Mouse (Mus musculus) heart, embryonic 14.5 days (tissue): ENCODE measurements around the gene Hivep3. TPM values are rescaled to one million over a fixed set of nuclear protein-coding genes. Genes with fewer than 3 reads are reported as not detected.

ENCODE experiments used
- ATAC-seq: fragments of 200-750 bp; cut with Nextera tagmentation; 2 replicates; pipeline ENCODE4 v1.8.0; 2017; ENCODE audit warnings: low read depth, moderate TSS enrichment; ENCODE audit not compliant: insufficient number of reproducible peaks, insufficient read depth, low FRiP score
- H3K27ac ChIP-seq, 2 experiments: fragments of 200-500 bp in 1 of 2; fragments of 300-500 bp in 1 of 2; sonication (generic) in 1 of 2; replicated peaks in 1 of 2; 2 replicates each; pipeline ENCODE4 v1.5.1; 2012 to 2014; ENCODE audit warnings: low read depth in 2 of 2, low read length in 2 of 2, control low read depth in 1 of 2, mild to moderate bottlenecking in 1 of 2, mixed read lengths in 1 of 2; ENCODE audit not compliant: control insufficient read depth in 1 of 2, insufficient read depth in 1 of 2
- H3K27me3 ChIP-seq: fragments of 300-500 bp; sonication (generic); 2 replicates; pipeline ENCODE4 v1.6.1; 2014; ENCODE audit warnings: mild to moderate bottlenecking, low read length, control low read depth; ENCODE audit not compliant: control insufficient read depth, insufficient read depth
- H3K36me3 ChIP-seq: fragments of 300-500 bp; sonication (generic); 2 replicates; pipeline ENCODE4 v1.6.1; 2014; ENCODE audit warnings: mild to moderate bottlenecking, control low read depth, low read length, mixed read lengths; ENCODE audit not compliant: control insufficient read depth, insufficient read depth
- H3K4me1 ChIP-seq, 2 experiments: fragments of 200-500 bp in 1 of 2; fragments of 300-500 bp in 1 of 2; sonication (generic) in 1 of 2; 2 replicates each; pipeline ENCODE4 v1.6.1; 2012 to 2014; ENCODE audit warnings: low read length in 2 of 2, control low read depth in 1 of 2, mixed read lengths in 1 of 2; ENCODE audit not compliant: control insufficient read depth in 2 of 2, insufficient read depth in 2 of 2
- H3K4me2 ChIP-seq: fragments of 300-500 bp; sonication (generic); 2 replicates; pipeline ENCODE4 v1.6.1; 2014; ENCODE audit warnings: mild to moderate bottlenecking, low read length
- H3K4me3 ChIP-seq, 2 experiments: fragments of 200-500 bp in 1 of 2; fragments of 300-500 bp in 1 of 2; sonication (generic) in 1 of 2; 2 replicates each; pipeline ENCODE4 v1.5.1; 2012 to 2014; ENCODE audit warnings: low read length in 2 of 2, mild to moderate bottlenecking in 2 of 2, control low read depth in 1 of 2, low read depth in 1 of 2, moderate library complexity in 1 of 2; ENCODE audit not compliant: control insufficient read depth in 1 of 2, insufficient read depth in 1 of 2
- H3K9ac ChIP-seq: fragments of 300-500 bp; sonication (generic); 2 replicates; pipeline ENCODE4 v1.6.1; 2014; ENCODE audit warnings: mild to moderate bottlenecking, low read length
- H3K9me3 ChIP-seq: fragments of 300-500 bp; sonication (generic); 2 replicates; pipeline ENCODE4 v1.6.1; 2016; ENCODE audit warnings: low read length, control low read depth; ENCODE audit not compliant: control insufficient read depth
- WGBS: fragments of 180-500 bp; shearing (Covaris S2); extraction: QIAGEN DNeasy Blood & Tissue Kit; methylation state at CpG from one replicate; pipeline ENCODE4 v1.1.7; 2014; 5-methylcytosine and 5-hydroxymethylcytosine counted together
- polyA plus RNA-seq: library from polyadenylated mRNA; unstranded; fragments of >200 nt; fragmentation: Nextera tagmentation; extraction: Ambion mirVana; gene quantifications from 2 replicates; pipeline ENCODE4 v1.2.1, GENCODE M21; 2014

Hivep3 gene
- polyA plus RNA-seq, 1 experiment from 2014 or later: 6.8 TPM

DNA sequence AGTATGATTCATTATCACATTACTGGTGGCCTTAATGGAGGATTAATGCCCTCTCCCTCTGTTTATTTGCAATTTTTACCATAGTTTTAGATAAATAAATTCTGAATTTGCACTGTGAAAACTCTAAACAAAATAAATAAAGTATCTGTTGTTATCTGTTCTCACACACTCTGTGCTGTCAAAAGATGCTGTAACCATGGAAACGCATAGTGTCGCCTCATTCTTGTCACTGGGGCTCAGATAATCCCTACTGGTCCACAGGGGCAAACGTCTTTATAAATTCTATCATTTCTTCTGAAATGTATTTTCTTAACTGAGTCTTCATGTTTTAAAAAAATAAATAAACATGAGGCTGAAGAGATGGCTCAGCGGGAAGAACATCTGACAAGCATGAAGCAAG, 23.4 kb upstream of the Hivep3 start:
- Histone ChIP-seq H3K9ac (no peak overlapping the region), H3K27ac (no peak overlapping the region), H3K27me3 (no peaks in the 10 kb centered on the region), H3K36me3 (no peaks in the 10 kb centered on the region), H3K4me3 (no peak overlapping the region), H3K4me1 (no peaks in the 10 kb centered on the region), H3K4me2 (no peak overlapping the region), H3K9me3 (no peaks in the 10 kb centered on the region)
- WGBS: 76% methylated on average over 4 of the region's 4 CpGs
- ATAC-seq: no peak

DNA sequence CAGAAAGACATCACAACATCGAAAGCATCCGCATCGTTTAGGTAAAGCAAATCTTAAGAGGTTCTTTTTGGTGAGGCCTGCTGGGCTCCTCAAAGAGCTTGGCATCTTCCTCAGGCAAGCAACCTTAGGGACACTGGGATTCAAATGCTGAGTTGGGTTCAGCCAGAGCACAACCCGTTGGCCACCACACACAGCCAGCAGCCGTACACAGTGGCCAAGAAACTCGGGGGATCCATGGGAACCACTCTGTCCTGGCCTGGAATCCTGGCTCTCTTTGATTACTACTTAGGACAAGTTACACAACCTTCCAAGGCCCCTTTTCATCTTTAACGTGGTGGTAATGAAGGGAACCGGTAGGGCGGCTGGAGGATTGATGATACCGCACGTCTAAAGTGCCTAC, 16.1 kb upstream of the Hivep3 start:
- Histone ChIP-seq H3K27ac (no peak overlapping the region), H3K4me3 (no peak overlapping the region), H3K9ac (no peak overlapping the region), H3K4me2 (no peak overlapping the region), H3K36me3 (no peaks in the 10 kb centered on the region), H3K27me3 (no peaks in the 10 kb centered on the region), H3K4me1 (peaks cover 7 to 10% of the 10 kb centered on the region in 2 experiments), H3K9me3 (no peaks in the 10 kb centered on the region)
- WGBS: 91% methylated on average over 11 of the region's 11 CpGs
- ATAC-seq: no peak

DNA sequence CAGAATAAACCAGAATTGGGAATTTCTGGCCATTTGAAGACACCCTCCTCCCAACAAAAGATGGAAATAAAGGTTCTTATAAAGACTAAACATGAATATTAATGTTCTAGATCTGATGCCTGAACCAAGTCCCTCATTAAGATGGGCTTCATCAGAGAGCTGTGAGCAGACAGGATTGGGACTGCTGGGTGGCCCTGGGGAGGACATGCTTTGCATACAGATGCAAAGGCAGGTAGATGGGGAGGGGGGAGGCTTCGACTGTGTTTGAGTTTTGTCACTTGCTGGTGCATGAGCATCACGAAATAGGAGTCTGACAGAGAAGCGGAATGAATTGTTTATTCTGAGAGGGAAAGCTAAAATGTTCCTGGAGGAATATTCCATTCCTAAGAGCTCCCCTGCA, 12.1 kb upstream of the Hivep3 start:
- H3K36me3 ChIP-seq: no peaks in the 10 kb centered on the region
- peaks cover 10% of the 10 kb centered on the region in 2 experiments for H3K4me1 ChIP-seq
- H3K27ac ChIP-seq: no peak overlapping the region
- H3K9me3 ChIP-seq: no peaks in the 10 kb centered on the region
- no peaks in the 10 kb centered on the region for H3K27me3 ChIP-seq
- no peak overlapping the region for H3K4me2 ChIP-seq
- no peak overlapping the region for H3K9ac ChIP-seq
- no peak overlapping the region for H3K4me3 ChIP-seq
- no peak for ATAC-seq
- 78% methylated on average over 3 of the region's 3 CpGs for WGBS

DNA sequence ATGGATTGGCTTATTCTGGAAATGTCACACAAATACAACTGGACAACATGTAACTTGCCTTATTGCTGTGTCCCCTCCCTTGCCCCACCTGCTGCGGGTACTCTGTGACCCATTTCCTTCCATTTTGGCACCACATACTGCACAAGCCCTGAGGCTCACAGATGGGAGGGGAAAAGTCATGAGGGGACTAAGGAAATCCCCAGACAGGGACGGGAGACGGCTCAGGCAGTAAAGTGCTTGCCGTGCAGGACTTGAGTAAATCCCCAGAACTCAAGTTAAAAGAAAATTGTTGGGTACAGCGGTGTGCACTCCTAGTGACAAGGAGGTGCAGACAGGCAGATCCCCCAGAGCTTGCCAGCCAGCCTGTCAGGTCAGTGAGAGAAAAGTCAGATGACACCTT, 7.5 kb upstream of the Hivep3 start:
- peaks cover 0 to 3% of the 10 kb centered on the region in 2 experiments; a peak in 2 of 4 replicates for H3K4me1 ChIP-seq
- H3K4me3 ChIP-seq: no peak overlapping the region
- H3K27ac ChIP-seq: no peak overlapping the region
- H3K9ac ChIP-seq: no peak overlapping the region
- H3K4me2 ChIP-seq: no peak overlapping the region
- H3K9me3 ChIP-seq: no peaks in the 10 kb centered on the region
- H3K27me3 ChIP-seq: no peaks in the 10 kb centered on the region
- no peak for ATAC-seq
- H3K36me3 ChIP-seq: no peaks in the 10 kb centered on the region
- WGBS: 42% methylated on average over 5 of the region's 5 CpGs

DNA sequence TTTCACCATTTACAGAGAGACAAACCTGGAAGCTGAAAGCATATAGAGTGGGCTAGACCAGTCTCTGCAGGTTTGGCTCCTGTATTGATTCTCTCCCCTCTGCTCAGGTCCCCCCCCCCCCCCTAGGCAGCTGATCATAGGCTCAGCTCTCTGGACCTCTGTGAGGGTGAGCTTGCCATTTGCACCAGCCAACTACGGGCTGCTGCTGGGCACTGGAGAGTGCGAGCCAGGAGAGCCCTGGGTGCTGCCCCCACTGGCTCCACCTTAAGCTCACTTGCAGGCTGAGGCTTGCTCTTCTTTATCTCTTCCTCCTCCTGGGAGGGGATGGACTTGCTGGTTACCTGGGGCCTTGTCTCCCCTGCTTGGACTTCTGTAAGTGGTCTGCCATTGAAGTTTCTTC, 5.7 kb upstream of the Hivep3 start:
- Histone ChIP-seq H3K27ac (no peak overlapping the region), H3K4me1 (peaks cover 0 to 3% of the 10 kb centered on the region in 2 experiments; a peak in 2 of 4 replicates), H3K36me3 (no peaks in the 10 kb centered on the region), H3K9me3 (no peaks in the 10 kb centered on the region), H3K27me3 (no peaks in the 10 kb centered on the region), H3K4me3 (no peak overlapping the region), H3K9ac (no peak overlapping the region), H3K4me2 (no peak overlapping the region)
- 57% methylated on average over 2 of the region's 2 CpGs for WGBS
- ATAC-seq: no peak

DNA sequence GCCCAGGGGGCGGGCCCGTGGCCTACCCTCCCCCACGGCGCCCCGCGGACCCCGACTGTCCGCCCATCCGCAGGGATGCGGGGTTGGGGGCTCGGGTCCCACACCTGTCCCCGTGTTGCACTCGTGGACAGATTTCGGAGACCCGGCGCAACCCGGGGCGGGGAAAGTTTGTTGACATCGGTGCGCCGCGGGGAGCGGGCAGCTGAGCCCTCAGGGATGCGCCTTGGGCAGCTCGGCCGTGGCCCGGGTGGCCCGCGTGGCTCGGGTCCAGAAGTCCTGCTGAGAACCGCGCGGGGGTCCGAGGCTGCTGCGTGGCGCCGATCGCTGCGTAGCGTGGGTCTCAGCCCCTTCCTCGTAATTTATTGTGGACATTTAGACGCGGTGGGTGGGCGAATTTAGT, 358 bp downstream of the Hivep3 start:
- H3K9me3 ChIP-seq: no peaks in the 10 kb centered on the region
- H3K4me2 ChIP-seq: peak overlapping the region; percentile 100
- peak; percentile 12; the same call in 1 of the 2 replicates for ATAC-seq
- peaks cover 2 to 4% of the 10 kb centered on the region in 2 experiments; a peak in 1 of 4 replicates for H3K4me1 ChIP-seq
- WGBS: 1% methylated on average over 42 of the region's 44 CpGs
- H3K4me3 ChIP-seq: peak overlapping the region; percentile 72 to 95
- peaks cover 14% of the 10 kb centered on the region for H3K27me3 ChIP-seq
- H3K36me3 ChIP-seq: no peaks in the 10 kb centered on the region
- no peak overlapping the region for H3K27ac ChIP-seq
- H3K9ac ChIP-seq: peak overlapping the region; percentile 78

DNA sequence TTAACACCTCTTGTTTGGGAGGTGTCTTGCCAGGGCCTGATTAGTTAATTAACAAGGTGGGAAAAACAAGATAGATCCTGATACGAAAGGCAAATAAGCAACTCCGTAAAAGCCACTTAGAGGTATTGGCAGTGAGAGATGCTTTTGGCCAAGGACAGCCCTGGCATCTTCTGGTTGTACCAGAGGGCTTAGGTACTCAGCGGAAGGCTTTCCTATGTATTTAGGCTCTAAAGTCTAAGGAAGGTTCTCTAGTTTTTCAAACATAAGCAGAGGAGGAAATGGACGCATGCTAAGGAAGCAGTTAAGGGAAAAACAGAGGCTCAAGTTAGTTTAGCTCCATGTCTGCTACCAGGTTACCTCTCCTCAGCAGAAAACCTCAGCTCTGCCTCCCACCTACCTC, 768 bp downstream of the Hivep3 start:
- no peaks in the 10 kb centered on the region for H3K9me3 ChIP-seq
- ATAC-seq: no peak
- peaks cover 14% of the 10 kb centered on the region for H3K27me3 ChIP-seq
- H3K4me2 ChIP-seq: peak overlapping the region; percentile 100
- WGBS: 24% methylated on average over 4 of the region's 4 CpGs
- peak overlapping the region; percentile 78; the same call in 1 of the 2 replicates for H3K9ac ChIP-seq
- H3K27ac ChIP-seq: no peak overlapping the region
- H3K4me3 ChIP-seq: peak overlapping the region; percentile 72 to 95
- H3K4me1 ChIP-seq: peaks cover 2 to 4% of the 10 kb centered on the region in 2 experiments; a peak in 1 of 4 replicates
- no peaks in the 10 kb centered on the region for H3K36me3 ChIP-seq

DNA sequence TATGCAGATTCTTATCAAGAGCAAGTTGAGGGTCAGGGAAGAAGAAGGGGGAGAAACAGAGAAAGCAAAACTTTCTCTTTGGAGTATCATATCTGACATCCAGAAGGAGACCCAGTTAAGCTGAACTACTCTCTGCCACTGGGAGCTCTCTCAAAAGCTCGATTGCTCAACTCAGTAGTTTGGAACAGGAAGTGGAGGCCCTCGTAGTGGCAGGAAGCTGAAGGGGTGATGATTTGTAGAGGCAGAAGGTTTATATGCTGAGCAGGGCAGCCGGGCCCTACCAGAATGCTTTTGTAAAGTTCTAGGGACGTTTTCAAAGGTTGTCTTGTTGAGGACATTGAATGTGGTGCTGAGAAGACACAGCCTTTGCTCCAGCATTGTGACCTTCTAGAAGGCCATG, 5.1 kb downstream of the Hivep3 start:
- H3K27me3 ChIP-seq: peaks cover 14% of the 10 kb centered on the region
- no peak for ATAC-seq
- no peak overlapping the region for H3K9ac ChIP-seq
- no peak overlapping the region for H3K4me2 ChIP-seq
- H3K4me1 ChIP-seq: peaks cover 4 to 6% of the 10 kb centered on the region in 2 experiments; a peak in 2 of 4 replicates
- H3K4me3 ChIP-seq: no peak overlapping the region
- H3K9me3 ChIP-seq: no peaks in the 10 kb centered on the region
- 0 out of 4 replicates have a peak overlapping the region, but pooled peaks of 1 of the 2 experiments have one; percentile 22 for H3K27ac ChIP-seq
- H3K36me3 ChIP-seq: no peaks in the 10 kb centered on the region
- 44% methylated on average over 4 of the region's 4 CpGs for WGBS
